Mouse (Mus musculus) cerebellum, adult 18-20 months (tissue): Measurements from ENCODE around the gene 4921507P07Rik.
"Not testable (repeated sequence)": the region's sequence is repeated elsewhere in the genome, so short reads cannot be mapped to it uniquely, and the experiment has no call there.

Experiments
- DNase-seq, 2 experiments: peaks; one replicate each; pipeline ENCODE4 v3.0.0; 2021

The 4921507P07Rik gene

DNA sequence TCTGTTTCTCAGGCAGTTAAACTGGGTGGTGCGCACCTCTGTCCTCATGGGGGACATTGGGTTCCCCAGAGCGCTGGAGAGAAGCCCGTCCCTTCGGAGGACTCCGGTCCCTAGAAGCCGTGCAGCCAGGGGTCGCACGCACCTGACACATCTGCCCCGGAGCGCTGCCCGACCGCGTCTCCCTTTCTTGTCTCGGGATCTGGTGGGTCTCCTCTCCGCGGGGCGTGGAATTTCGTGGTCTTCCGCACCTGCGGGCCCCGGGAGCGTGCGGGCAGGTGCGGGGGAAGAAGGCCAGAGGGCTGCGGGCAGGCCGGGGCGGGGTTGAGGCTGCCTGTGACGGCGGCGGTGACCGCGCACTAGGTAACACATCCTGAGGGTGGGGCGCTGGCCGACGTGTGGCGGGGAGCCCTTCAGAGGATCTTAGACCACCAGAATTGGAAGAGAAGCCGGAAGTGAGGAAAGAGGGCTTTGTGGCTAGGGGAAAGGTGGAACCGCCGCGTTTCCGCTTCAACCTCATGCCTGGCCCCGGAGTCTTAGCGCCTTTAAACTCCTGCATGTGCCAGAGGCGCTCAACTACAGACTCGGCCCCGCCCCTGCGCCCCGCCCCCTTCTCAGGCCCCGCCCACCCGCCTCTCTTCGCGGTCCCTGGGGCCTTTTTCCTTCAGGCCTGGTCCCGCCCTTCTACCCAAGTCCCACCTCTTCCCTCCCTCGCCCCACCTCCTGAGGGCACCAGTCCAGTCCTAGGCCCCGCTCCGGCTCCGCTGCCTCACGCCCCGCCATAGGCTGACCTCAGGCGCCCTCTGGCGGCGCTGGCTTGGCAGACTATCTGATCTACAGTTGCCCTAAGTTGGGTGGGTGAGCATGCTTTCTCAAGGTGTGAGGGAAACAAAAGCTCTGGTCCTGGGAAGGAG lies at the start of gene 4921507P07Rik:
Gene 4921507P07Rik (minus strand): TSS at position 332 of the 911 bp plus-strand sequence.
- DNase-seq = peak; percentile 97 to 98

DNA sequence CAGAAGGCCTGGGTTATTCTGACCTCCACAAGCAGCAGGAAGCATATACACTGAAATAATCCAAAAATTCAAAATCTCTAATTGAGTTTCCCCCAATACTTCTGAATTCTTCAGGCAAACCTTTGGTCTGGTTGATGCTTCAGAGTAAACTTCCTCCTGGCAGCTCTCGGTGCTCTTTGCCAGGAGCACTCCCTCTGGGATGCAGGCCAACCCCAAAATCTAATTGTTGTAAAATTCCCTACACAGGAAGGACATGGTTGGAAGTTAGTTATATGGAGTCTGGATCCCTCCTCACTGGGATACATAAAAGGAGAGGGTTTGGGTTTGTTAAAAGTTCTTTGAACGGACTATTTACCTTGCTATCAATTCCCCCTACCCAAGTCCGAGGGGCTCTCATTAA lies 48.3 kb upstream of the 4921507P07Rik start:
- no peak for DNase-seq

GRCm38 (mm10) chr6:50641898-50642297 lies 45.5 kb upstream of the 4921507P07Rik start:
- DNase-seq = no peak

DNA sequence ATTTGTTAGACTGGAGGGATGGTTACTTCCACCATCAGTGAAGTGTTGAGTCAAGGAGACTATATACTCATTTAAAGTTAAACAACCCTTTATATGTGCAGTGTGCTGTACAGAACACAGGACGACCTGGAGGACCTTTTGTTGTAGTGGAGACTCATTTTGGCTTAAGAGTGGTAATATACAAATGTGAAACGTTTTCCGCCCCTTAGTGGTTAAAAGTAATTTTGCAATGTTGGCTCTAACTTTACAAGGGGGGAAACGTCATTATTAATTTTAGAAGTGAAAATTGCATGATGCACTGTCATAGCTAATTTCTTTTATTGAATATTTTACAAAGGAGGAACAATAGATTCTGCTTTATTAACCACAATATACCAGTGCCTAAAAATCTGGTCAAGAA lies 43.9 kb upstream of the 4921507P07Rik start:
- no peak for DNase-seq

DNA sequence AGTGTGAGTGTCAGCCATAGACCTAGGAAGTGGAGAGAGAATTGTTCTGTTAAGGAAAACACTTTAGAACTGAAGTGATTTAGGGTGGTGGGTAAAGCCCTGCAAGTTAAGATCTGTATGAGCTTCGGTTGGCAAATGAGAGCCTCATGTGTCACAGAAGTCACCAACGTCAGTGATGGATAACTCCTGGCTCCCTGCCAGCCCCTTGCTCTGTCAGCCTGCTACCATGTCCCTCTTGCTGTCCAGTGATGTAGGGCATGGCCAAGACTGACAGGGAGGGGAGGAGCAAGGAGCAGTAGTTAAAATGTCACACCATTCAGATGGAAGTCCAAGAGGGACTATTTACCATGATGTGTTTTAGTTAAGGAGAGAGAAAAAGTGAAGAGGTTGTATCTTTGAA lies 43.2 kb upstream of the 4921507P07Rik start:
- DNase-seq = no peak

DNA sequence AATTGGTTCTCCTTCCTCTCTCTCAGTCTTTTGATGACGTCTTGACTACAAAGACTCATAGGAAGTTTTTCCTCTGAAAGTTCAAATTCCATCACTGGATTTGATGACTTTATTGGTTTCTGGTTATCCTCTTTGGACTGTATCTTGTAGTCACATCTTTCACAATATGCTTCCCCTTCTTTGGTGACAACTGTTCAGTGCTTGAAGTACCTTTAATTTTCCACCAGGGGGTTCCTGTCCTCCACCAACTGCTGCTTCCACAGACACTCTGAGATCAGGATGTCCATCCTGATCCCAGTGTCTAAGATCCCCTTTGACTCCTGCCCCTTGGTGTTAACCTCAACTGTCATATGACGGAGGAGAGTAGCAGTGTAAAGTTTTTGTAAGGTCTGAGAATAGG lies 29.7 kb upstream of the 4921507P07Rik start:
- DNase-seq = not testable (repeated sequence)

DNA sequence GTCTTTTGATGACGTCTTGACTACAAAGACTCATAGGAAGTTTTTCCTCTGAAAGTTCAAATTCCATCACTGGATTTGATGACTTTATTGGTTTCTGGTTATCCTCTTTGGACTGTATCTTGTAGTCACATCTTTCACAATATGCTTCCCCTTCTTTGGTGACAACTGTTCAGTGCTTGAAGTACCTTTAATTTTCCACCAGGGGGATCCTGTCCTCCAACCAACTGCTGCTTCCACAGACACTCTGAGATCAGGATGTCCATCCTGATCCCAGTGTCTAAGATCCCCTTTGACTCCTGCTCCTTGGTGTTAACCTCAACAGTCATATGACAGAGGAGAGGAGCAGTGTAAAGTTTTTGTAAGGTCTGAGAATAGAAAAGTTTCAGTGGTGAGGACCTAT lies 21.8 kb upstream of the 4921507P07Rik start:
- not testable (repeated sequence) for DNase-seq

GRCm38 (mm10) chr6:50601620-50602019 lies 5.2 kb upstream of the 4921507P07Rik start:
- DNase-seq = peak; percentile 38

DNA sequence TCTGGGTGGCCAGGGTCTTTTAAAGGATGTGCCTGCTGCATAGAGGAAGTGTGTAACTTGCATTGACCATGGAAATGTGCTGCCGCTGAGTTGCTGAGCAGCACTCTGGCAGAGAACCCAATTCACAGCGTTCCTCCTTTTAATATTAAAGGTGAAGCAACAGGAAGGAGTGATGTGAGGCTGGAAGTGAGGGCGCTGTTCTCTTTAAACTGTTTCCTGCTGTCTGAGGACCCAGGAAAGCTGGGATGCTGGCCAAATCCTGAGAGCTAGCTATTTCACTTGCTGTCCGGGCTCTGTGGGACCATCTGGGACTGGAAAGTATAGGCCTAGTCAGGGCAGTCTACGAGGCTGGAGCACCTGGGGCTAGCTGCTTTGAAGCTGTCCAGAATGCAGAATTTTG lies 2.1 kb upstream of the 4921507P07Rik start:
- DNase-seq = peak; percentile 58 to 59

DNA sequence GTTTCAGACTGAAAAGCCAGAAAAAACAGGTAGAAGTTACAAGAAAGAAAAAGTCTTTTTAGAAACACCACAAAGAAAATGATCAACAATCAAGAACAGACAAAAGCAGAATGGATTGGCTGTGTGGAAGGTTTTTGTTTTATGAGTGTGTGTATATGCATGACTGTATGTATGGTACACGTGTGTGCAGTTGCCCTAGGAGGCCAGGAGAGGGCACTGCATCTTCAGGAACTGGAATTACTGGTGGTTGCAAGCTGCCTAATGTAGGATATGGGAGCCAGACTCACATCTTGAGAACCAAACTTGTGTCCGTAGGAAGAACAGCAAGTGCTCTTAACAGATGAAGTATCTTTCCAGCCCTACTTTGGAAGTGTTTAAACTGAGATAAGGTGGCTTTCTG lies 2.1 kb downstream of the 4921507P07Rik start:
- DNase-seq = no peak

- no peak for DNase-seq
Observed at GRCm38 (mm10) chr6:50593334-50593845, 3.0 kb downstream of the 4921507P07Rik start.

GRCm38 (mm10) chr6:50590234-50590633 lies 6.2 kb downstream of the 4921507P07Rik start:
- no peak for DNase-seq

GRCm38 (mm10) chr6:50588251-50588650 lies 8.2 kb downstream of the 4921507P07Rik start:
- DNase-seq = peak; percentile 62 to 69

DNA sequence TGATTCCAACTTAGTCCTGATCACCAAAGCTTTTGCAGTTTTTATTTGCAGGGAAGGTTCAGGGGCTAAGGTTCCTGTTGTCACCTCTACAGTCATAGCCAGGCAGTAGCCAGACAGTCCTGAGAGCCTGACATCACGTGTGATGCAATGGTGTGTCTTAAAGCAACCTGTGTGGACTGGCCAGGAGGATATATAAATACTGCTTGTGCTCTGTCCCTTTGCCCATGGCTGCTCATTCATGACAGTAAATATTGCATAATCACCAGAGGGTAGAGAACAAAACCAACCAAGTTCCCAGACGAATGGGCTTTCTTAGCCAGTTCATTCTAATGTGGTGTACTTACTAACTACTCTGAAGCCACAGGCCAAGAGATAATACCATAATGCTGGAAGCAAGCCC lies 9.0 kb downstream of the 4921507P07Rik start:
- DNase-seq = no peak

GRCm38 (mm10) chr6:50586316-50586715 lies 10.1 kb downstream of the 4921507P07Rik start:
- no peak for DNase-seq

DNA sequence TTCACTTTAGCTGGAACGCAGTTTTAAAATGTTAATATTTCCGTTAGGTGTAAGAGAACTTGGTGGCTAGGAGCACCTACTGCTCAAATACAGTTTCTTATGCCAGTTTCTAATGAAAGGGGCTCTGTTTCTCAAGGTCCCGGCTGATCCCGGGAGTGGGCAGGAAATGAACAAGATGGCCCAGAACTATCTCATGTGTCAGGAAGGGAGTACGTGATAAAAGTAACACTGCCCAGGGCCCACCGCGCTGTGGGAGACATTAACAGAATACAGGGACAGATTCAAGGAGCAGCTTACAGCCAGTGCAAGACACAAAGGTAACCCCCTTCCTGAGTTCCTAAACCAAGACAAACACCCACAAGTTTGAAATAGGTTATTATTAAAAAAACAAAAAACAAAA lies 10.7 kb downstream of the 4921507P07Rik start:
- DNase-seq = no peak

- DNase-seq = no peak
Observed at GRCm38 (mm10) chr6:50571661-50572060, 24.8 kb downstream of the 4921507P07Rik start.

GRCm38 (mm10) chr6:50566997-50567255 lies 29.5 kb downstream of the 4921507P07Rik start:
- DNase-seq = no peak

DNA sequence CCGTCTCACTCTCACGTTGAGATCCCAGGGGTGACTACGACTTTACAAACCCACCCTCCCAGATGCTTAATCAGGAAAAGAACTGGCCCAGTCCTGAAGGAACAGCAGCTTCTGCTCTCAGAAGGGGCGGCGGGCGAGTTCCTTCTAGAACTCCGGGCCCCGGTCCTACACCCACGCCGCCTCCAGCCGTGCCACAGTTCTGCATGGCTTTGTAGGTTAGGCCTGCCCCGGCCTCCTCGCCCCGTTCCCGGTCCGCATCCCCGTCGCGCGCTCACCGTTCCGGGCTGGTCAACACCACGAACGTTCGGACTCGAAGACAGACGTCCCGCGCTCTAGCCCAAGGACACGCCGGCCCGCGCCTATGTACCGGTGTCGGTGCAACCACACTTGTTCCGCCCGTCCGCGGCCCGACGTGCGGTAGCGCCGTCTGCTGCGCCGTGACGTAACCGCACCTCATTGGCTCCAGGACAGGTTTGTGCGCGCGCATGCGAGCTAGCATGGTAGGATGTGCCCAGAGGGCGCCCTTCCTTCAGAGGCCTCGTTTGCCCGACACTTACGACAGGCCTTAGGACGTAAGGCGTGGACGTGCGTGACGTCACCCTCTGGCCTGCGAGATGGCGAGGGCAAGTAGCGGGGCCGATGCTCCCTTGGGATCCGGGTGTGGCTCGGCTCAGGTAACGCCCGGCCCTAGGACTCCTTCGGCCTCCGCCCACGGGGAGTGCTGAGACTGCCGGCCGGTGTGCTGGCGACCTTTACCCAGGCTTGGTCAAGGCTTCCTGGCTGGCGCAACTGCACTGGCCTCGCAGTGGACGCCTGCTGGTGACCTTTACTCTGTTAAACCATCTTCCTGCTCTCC lies 30.1 kb downstream of the 4921507P07Rik start, which contains the start of gene Cycs:
Gene Cycs (minus strand): TSS at position 398 of the 856 bp plus-strand sequence.
- DNase-seq = peak; percentile 99

- no peak for DNase-seq
Observed at GRCm38 (mm10) chr6:50563651-50564050, 32.8 kb downstream of the 4921507P07Rik start.

DNA sequence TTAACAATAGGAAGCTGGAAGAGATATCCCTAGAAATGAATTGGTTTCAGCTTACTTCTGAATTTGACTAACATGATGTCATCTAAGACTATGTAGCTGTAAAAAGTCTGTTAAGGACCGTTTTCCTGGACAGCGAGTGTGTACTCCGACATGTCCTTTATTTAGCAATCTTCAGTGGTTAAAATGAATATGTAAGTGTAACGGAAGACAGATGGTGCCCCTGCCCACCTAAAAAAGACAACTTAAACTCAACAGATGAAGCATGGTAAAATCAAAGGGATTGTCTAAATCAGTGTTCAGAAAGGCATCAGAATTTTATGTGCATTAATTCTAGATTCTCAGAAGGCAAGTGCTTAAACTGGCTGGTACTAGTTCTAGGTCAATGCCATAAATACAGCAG lies 34.0 kb downstream of the 4921507P07Rik start:
- DNase-seq = no peak

DNA sequence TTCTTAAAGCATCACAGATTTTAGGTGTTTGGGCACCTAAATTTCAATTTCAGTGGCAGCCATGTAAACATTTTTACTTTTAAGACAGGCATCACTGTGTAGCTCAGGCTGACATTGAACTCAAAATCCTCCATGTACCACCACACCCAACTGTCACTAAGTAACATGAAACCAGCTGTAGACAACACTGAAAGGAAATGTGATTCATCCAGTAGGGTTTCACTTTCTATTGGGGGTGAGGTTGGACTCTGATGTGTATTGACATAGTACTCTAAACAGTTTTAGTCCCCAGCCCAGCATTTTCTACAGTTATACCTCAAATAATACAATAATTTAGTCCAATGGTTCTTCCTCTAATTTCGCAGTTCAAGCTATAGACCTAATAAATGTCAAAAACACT lies 35.7 kb downstream of the 4921507P07Rik start:
- no peak for DNase-seq

GRCm38 (mm10) chr6:50558877-50559276 lies 37.6 kb downstream of the 4921507P07Rik start:
- DNase-seq = no peak

GRCm38 (mm10) chr6:50557566-50557965 lies 38.9 kb downstream of the 4921507P07Rik start:
- DNase-seq = no peak
